Mouse (Mus musculus) thymus, adult 2 months (tissue): ENCODE measurements around the gene Abcc2. TPM values are rescaled to one million over a fixed set of nuclear protein-coding genes. Genes with fewer than 3 reads are reported as not detected.

Experiments
- DNase-seq: peaks from one replicate; pipeline ENCODE4 v3.0.0; 2021
- H3K27ac ChIP-seq: fragments of 200-500 bp; 2 replicates; pipeline ENCODE4 v1.5.1; 2012; ENCODE audit warnings: low read length, control low read depth; ENCODE audit not compliant: control insufficient read depth, insufficient read depth
- H3K27me3 ChIP-seq: fragments of 200-500 bp; 2 replicates; pipeline ENCODE4 v1.6.1; 2012; ENCODE audit warnings: mild to moderate bottlenecking, low read length, moderate library complexity, mixed read lengths; ENCODE audit not compliant: control insufficient read depth, insufficient read depth
- H3K36me3 ChIP-seq: fragments of 200-500 bp; 2 replicates; pipeline ENCODE4 v1.6.1; 2012; ENCODE audit warnings: mild to moderate bottlenecking, low read length, moderate library complexity; ENCODE audit not compliant: control insufficient read depth, insufficient read depth
- H3K4me1 ChIP-seq: fragments of 200-500 bp; replicated peaks from 2 replicates; pipeline ENCODE4 v1.6.1; 2012; ENCODE audit warnings: low read length; ENCODE audit not compliant: control insufficient read depth, insufficient read depth
- H3K4me3 ChIP-seq: fragments of 200-500 bp; 2 replicates; pipeline ENCODE4 v1.5.1; 2012; ENCODE audit warnings: mild to moderate bottlenecking, low read length, control low read depth, moderate library complexity; ENCODE audit not compliant: control insufficient read depth, insufficient read depth
- CTCF ChIP-seq: fragments of 200-500 bp; IDR thresholded peaks from 2 replicates; pipeline ENCODE4 v1.5.1; 2012; ENCODE audit warnings: mild to moderate bottlenecking, control low read depth, low read length, moderate library complexity, borderline replicate concordance; ENCODE audit not compliant: control insufficient read depth, poor library complexity, insufficient read depth; ENCODE audit errors: extremely low read depth
- POLR2A ChIP-seq: fragments of 200-500 bp; IDR thresholded peaks from 2 replicates; pipeline ENCODE4 v1.6.1; 2012; ENCODE audit warnings: mild to moderate bottlenecking, low read length, control low read depth, moderate library complexity; ENCODE audit not compliant: control insufficient read depth, poor library complexity, insufficient read depth; ENCODE audit errors: extremely low read depth
- WGBS: fragments of 180-500 bp; shearing (Covaris S2); methylation state at CpG from one replicate; pipeline ENCODE4 v1.1.7; 2018; 5-methylcytosine and 5-hydroxymethylcytosine counted together
- polyA plus RNA-seq: library from polyadenylated mRNA; depleted of rRNA; stranded (reverse); fragments of >200 nt; gene quantifications from 2 replicates; pipeline ENCODE4 v1.2.3, GENCODE M21; 2012

Abcc2 gene
- polyA plus RNA-seq, 1 experiment = 0.46 TPM

GRCm38 (mm10) chr19:43870418-43870817 is 88.4 kb downstream of the Abcc2 start:
- Histone ChIP-seq H3K27ac (no peak overlapping the region), H3K4me3 (no peak overlapping the region), H3K4me1 (no peaks in the 10 kb centered on the region), H3K27me3 (no peaks in the 10 kb centered on the region), H3K36me3 (peaks cover 8% of the 10 kb centered on the region; the same call in 1 of the 2 replicates)
- DNase-seq = no peak
- WGBS = 95% methylated on average over 4 of the region's 4 CpGs
- TF ChIP-seq POLR2A = no peak
- no peak for TF ChIP-seq CTCF

- WGBS = 96% methylated on average over 11 of the region's 11 CpGs
- Histone ChIP-seq H3K36me3 (no peaks in the 10 kb centered on the region), H3K4me1 (no peaks in the 10 kb centered on the region), H3K27ac (no peak overlapping the region), H3K27me3 (no peaks in the 10 kb centered on the region), H3K4me3 (no peak overlapping the region)
- no peak for TF ChIP-seq POLR2A
- TF ChIP-seq CTCF = no peak
- DNase-seq = no peak
Measured at GRCm38 (mm10) chr19:43874351-43874750, 92.4 kb downstream of the Abcc2 start.

GRCm38 (mm10) chr19:43875996-43876395 is 94.0 kb downstream of the Abcc2 start:
- DNase-seq = no peak
- H3K4me1 ChIP-seq = no peaks in the 10 kb centered on the region
- no peak overlapping the region for H3K27ac ChIP-seq
- TF ChIP-seq CTCF = no peak
- no peaks in the 10 kb centered on the region for H3K27me3 ChIP-seq
- H3K36me3 ChIP-seq = no peaks in the 10 kb centered on the region
- H3K4me3 ChIP-seq = no peak overlapping the region
- 96% methylated on average over 2 of the region's 2 CpGs for WGBS

- no peaks in the 10 kb centered on the region for H3K27me3 ChIP-seq
- WGBS = 92% methylated on average over 8 of the region's 8 CpGs
- no peak for TF ChIP-seq CTCF
- TF ChIP-seq POLR2A = no peak
- no peaks in the 10 kb centered on the region for H3K4me1 ChIP-seq
- no peak overlapping the region for H3K4me3 ChIP-seq
- H3K36me3 ChIP-seq = no peaks in the 10 kb centered on the region
- no peak for DNase-seq
- no peak overlapping the region for H3K27ac ChIP-seq
Measured at GRCm38 (mm10) chr19:43877364-43877763, 95.4 kb downstream of the Abcc2 start.

- Histone ChIP-seq H3K36me3 (no peaks in the 10 kb centered on the region), H3K4me1 (no peaks in the 10 kb centered on the region), H3K4me3 (no peak overlapping the region), H3K27me3 (no peaks in the 10 kb centered on the region), H3K27ac (no peak overlapping the region)
- DNase-seq = no peak
- TF ChIP-seq POLR2A = no peak
- TF ChIP-seq CTCF = no peak
- WGBS = 69% methylated on average over 17 of the region's 17 CpGs
Measured at GRCm38 (mm10) chr19:43878111-43879092, 96.4 kb downstream of the Abcc2 start.

- H3K4me3 ChIP-seq = peak overlapping the region; percentile 2; the same call in 1 of the 2 replicates
- no peaks in the 10 kb centered on the region for H3K36me3 ChIP-seq
- no peaks in the 10 kb centered on the region for H3K4me1 ChIP-seq
- H3K27ac ChIP-seq = no peak overlapping the region
- H3K27me3 ChIP-seq = no peaks in the 10 kb centered on the region
- TF ChIP-seq POLR2A (no peak), CTCF (no peak)
- no peak for DNase-seq
- WGBS = 13% methylated on average over 41 of the region's 41 CpGs
Measured at GRCm38 (mm10) chr19:43879401-43880212, 97.6 kb downstream of the Abcc2 start.
